Mouse (Mus musculus) v-Abl transformed pro-B cells (cell line): ENCODE measurements at regions not wholly inside any gene's neighbourhood (a gene's known extent, or its start where the extent isn't known, plus 50 kb on each side); places are given as distances from the start of the nearest gene placed in this dataset.

Source experiments
- in situ Hi-C, 2 experiments: fragments of 400-800 bp; cut with MboI; formaldehyde crosslinking; loops; one replicate each; pipeline ENCODE4 v1.15.1; 2025; ENCODE audit not compliant: unreplicated experiment in 2 of 2

GRCm38 (mm10) chr5:54543556-54544061 is 545.3 kb downstream of the Stim2 start:
- in situ Hi-C loops, result no loop called here

- in situ Hi-C loops, result loop anchor here in 1 of 2 experiments (25.0 kb wide), 1 partner anchor 716 kb away; no protein-coding TSS in a partner anchor
These were observed 580.2 kb downstream of the Stim2 start for GRCm38 (mm10) chr5:54578519-54578918.

GRCm38 (mm10) chr5:54579458-54579857 is 581.2 kb downstream of the Stim2 start:
- in situ Hi-C loops, result loop anchor here in 1 of 2 experiments (25.0 kb wide), 1 partner anchor 717 kb away; no protein-coding TSS in a partner anchor

- in situ Hi-C loops, result loop anchor here in 1 of 2 experiments (25.0 kb wide), 1 partner anchor 720 kb away; no protein-coding TSS in a partner anchor
These were observed 583.9 kb downstream of the Stim2 start for GRCm38 (mm10) chr5:54582175-54582574.

- in situ Hi-C loops, result loop anchor here in 1 of 2 experiments (25.0 kb wide), 1 partner anchor 726 kb away; no protein-coding TSS in a partner anchor
These were observed 590.2 kb downstream of the Stim2 start for GRCm38 (mm10) chr5:54588332-54589020.

GRCm38 (mm10) chr5:54610957-54611356 is 612.7 kb downstream of the Stim2 start:
- in situ Hi-C loops, result no loop called here

- in situ Hi-C loops, result no loop called here
These were observed 624.4 kb downstream of the Stim2 start for GRCm38 (mm10) chr5:54622733-54623132.

GRCm38 (mm10) chr5:54632281-54632680 is 634.0 kb downstream of the Stim2 start:
- in situ Hi-C loops, result no loop called here
